Mouse (Mus musculus): ENCODE data around the gene Rbm15b.

DNA sequence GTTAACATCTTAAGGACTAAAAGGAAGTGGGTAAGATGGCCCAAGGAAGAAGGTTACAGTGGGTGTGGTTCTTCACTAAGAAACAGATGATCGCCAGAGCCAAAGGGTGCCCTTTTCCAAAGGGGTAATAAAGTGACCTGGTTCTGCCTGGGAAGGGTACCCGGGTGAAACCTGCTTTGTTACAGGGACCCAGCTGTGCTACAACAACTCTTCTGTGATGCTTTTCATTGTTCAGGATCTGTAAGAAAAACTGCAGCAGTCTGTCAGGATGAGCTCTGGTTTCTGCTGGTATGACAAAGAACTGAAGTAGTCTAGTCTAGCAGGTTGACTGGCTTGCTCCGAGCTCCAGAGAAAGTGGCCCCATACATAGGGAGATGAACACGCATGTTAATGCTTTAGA lies 5.1 kb downstream of the Rbm15b start:
- no peak for TF ChIP-seq CTCF (IDR thresholded peaks at IDR 0.05; ENCODE audit: low read depth, low read length)
- TF ChIP-seq POLR2A (IDR thresholded peaks at IDR 0.05; ENCODE audit: borderline replicate concordance, low read depth, low read length): no peak
